Mouse (Mus musculus) thymus, adult 2 months (tissue): Measurements from ENCODE around the gene Fank1.

Source experiments
- CTCF ChIP-seq: fragments of 200-500 bp; IDR thresholded peaks from 2 replicates; pipeline ENCODE4 v1.5.1; 2012; ENCODE audit warnings: mild to moderate bottlenecking, control low read depth, low read length, moderate library complexity, borderline replicate concordance; ENCODE audit not compliant: control insufficient read depth, poor library complexity, insufficient read depth; ENCODE audit errors: extremely low read depth
- POLR2A ChIP-seq: fragments of 200-500 bp; IDR thresholded peaks from 2 replicates; pipeline ENCODE4 v1.6.1; 2012; ENCODE audit warnings: mild to moderate bottlenecking, low read length, control low read depth, moderate library complexity; ENCODE audit not compliant: control insufficient read depth, poor library complexity, insufficient read depth; ENCODE audit errors: extremely low read depth

- TF ChIP-seq CTCF (no peak), POLR2A (no peak)
Observed at GRCm38 (mm10) chr7:133801823-133802222, 25.2 kb downstream of the Fank1 start.
